Mouse (Mus musculus) forelimb bud, embryonic 11.5 days (tissue): ENCODE data around the gene Surf6.

ENCODE experiments used
- DNase-seq: peaks from one replicate; pipeline ENCODE4 v3.0.0-alpha.2; 2012; ENCODE audit warnings: low read depth, low spot score

The Surf6 gene

GRCm38 (mm10) chr2:26902467-26903220 lies at the start of gene Surf6:
Surf6 (minus strand) TSS chr2:26902879.
- peak; percentile 97 for DNase-seq

DNA sequence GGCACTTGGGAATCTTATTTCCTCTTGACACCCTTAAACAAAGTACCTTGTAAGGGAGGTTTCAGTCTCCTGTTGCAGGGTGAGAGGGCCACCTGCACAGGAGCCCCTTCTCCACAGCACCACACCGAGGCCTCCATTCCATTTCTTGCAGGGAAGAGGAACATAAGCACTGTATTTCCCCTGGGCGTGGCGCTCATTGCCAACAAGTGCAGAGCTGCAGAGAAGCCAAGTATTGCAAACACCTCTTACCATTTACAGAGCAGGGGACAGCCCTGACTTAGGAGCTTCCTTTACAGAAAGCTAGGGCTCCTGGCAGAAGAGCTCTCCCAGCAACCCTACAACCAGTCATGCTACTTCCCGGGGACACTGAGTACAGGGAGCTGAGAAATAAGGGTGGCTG lies 49.5 kb upstream of the Surf6 start:
- no peak for DNase-seq

- DNase-seq: no peak
Measured at GRCm38 (mm10) chr2:26951346-26951905, 48.7 kb upstream of the Surf6 start.

DNA sequence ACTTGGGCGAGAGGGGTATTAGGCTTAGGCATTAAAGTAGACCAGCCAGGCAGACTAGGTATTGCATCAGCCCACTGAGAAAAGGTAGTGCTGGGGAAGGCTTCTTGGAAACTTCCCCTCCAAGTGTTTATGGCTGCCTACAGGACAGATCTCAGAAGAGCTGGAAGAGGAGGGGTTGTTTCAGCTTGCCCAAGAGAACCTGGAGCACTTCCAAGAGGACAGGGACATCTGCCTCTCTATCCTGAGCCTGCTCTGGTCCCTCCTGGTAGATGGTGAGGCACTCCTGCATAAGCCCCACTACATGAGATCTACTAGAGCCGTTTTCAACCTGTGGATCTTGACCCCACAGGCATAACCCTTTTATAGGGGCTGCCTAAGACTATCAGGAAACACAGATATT lies 47.7 kb upstream of the Surf6 start:
- DNase-seq: no peak

- no peak for DNase-seq
Measured at GRCm38 (mm10) chr2:26943253-26943652, 40.6 kb upstream of the Surf6 start.

GRCm38 (mm10) chr2:26941539-26941938 lies 38.9 kb upstream of the Surf6 start:
- no peak for DNase-seq

DNA sequence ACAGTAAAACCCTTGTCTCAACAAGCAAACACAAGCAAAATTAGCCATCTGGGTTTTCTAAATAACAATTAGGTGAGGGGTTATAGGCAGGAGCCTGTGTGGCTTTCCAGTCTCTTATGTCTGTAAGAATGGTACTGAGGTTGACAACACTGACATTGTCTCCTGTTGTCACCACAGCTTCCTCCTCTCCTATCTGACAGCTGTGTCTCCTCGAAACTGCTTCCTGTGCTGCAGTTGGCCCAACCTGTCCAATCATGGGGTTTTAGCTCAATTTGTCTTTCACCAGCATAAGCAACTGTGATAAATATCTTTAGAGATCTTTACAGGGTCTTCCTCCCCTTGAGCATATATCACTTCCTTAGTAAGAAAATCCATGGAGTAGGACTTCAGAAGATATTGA lies 33.7 kb upstream of the Surf6 start:
- DNase-seq: no peak

- DNase-seq: no peak
Measured at GRCm38 (mm10) chr2:26935286-26935685, 32.6 kb upstream of the Surf6 start.

DNA sequence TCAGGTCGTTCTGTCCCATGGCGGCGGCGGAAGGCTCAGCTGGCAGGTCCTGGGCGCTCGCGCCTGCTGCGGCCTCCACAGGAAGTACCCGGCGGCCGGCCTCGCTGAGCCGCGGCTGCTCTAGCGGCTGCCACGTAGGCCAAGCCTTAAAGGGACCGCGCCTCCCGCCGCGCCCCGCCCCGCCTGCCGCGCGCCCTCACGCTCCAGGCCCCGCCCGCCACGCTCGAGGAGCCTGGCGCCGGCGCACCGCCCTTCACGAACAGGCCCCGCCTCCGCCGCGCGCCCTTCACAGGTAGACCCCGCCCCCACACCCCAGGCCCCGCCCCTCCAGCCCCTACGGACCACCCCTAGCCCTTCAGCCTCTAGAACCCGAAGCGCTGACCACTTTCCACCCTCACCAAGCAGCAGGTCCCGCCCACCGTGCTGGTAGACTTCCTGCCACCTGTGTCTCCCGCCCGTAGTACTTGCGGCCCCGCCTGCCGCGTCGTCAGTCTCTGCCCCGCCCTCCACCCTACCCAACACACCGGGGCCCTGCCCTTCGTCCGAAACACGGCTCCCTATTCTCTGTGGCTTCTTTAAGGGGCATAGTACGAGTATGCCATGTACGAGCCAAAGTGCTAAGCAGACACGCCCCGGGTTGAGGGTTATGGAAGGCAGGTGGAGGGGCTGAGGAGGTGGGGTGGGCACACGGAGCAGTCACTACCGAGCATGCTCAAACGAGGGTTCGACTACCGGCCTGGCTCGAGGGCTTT lies 30.8 kb upstream of the Surf6 start, which contains the start of the genes Surf4 and Stkld1:
TSS of gene Surf4 (minus strand) at position 625 of the 752 bp plus-strand sequence.
TSS of gene Stkld1 (plus strand) at position 744 of the 752 bp plus-strand sequence.
- peak; percentile 91 for DNase-seq

GRCm38 (mm10) chr2:26932473-26933303 lies 30.0 kb upstream of the Surf6 start:
- peak; percentile 9 for DNase-seq

GRCm38 (mm10) chr2:26930390-26930789 lies 27.7 kb upstream of the Surf6 start:
- peak; percentile 58 for DNase-seq

DNA sequence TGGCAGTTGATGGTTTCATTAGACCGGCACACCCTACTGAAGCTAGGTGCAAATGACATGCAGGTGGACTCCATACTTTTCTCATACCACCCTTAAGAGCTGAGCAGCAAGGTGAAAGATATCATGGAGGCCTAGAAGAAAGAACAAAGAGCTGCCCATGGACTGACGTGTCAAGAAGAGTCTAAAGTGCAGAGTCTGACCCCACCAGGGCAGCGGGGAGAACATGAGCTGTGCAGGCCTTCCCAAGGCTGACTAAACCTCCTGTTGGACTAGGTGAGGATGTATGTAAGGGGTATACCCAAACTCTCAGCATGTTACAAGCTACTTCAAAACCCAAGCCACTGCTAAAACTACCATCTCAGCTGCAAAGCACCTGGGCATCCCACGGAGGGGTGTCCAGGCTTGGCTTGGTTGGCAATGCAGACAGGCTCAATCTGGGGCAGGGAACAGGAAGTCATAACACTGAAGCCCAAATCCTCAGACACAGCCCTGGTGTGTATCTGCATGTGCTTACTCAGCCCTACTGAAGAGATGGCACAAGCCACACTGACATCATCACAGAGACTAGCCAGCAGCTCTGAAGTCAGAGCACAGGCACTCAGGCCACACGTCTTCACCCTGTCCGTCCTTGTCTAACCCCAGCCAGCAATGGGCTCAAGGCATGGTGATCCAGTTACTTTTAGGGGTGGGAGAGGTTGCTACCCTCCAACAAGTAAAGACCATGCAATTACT lies 25.2 kb upstream of the Surf6 start:
- DNase-seq: no peak

GRCm38 (mm10) chr2:26921784-26922183 lies 19.1 kb upstream of the Surf6 start:
- DNase-seq: no peak

- DNase-seq: no peak
Measured at GRCm38 (mm10) chr2:26920190-26920855, 17.6 kb upstream of the Surf6 start.

- no peak for DNase-seq
Measured at GRCm38 (mm10) chr2:26919684-26920083, 17.0 kb upstream of the Surf6 start.

DNA sequence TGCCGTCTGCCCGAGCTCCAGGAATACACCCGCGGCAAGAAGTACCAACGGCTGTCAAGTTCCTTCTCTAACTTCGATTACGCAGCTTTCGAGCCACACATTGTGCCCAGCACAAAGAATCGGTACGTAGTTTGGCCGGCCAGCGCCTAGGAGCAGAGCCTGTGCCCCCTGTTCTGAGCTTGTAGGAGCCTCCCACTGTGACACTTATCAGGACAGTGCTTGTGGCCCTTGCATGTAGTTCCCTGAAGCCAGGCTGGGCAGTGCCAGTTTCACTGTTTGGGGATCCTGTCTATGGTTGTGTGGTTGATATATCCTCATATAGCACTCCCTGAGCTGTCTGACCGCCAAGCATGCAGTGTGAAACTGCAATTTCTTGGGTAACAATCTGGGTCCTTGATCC lies 14.1 kb upstream of the Surf6 start:
- no peak for DNase-seq

DNA sequence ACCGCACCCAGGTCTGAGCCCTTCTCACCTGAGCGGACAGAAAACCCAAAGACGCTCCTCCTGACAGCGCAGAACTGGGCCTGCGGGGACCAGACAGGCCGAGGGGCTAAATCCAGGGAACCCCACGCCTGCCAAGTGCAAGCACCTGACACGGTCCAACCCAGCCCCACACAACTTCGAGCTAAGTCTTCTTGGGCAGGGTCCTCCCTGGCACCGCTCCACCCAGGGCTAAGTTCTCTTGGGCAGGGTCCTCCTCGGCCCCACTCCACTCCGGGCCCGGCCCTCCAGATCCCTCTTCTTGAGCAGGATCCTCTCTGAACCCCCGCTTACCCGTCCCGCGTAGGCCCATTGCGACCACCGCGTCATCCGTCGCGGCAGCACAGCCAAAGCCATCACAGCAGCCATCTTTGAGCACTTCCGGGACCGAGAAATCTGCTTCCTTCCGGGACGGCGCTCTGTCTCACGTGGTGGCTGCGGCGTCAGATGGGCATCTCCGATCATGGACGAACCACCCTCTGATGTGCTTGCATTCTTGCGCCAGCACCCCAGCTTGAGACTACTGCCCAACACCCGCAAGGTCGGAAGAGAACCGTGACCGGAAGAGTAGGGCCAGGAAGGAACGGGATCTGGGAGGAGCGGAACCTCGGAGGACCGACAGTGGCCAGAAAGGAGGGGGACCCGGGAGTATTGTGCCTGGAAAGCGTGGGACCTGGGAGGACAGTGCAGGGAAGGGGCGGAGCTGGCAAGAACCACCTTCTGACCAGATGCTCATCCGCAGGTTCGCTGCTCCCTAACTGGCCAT lies 13.4 kb upstream of the Surf6 start, which contains the start of the genes Surf2 and Surf1:
TSS of gene Surf2 (plus strand) at position 441 of the 802 bp plus-strand sequence.
TSS of gene Surf1 (minus strand) at position 604 of the 802 bp plus-strand sequence.
- DNase-seq: peak; percentile 74

DNA sequence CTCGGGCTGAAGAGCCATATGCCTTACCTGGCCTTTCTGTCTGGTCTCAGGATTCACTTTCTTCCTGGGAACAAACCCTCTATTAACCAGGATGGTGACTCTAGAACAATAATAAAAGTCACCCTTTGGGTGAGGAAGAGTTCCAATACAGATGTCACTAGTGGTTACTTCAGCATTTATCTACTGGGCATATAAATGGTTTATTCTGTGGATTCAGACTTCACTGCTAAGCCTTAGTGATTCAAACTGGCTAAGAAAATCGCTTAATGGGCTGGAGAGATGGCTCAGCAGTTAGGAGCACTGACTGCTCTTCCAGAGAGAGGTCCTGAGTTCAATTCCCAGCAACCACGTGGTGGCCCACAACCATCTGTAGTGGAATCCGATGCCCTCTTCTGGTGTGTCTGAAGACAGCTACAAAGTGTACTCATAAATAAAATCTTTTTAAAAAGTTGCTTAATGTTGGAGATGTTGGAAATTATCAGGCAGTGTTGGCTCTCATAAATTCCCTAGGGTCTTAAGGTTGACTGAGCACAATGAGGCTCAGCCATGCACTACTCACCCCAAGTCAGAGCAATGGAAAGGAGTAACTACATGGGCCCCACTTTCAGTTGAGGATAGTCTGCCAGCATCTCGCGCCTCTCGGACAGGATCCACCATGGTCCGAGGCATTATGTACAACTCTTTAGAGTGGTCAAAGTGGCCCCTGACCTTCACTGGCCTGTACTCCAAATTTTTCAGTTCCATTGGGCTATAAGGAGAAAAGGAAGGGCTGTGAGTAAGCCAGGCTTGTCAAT lies 11.7 kb upstream of the Surf6 start:
- no peak for DNase-seq
